Mouse (Mus musculus) liver, adult 2 months (tissue): ENCODE data around the gene Gm49510.

Experiments
- CTCF ChIP-seq: fragments of 200-500 bp; IDR thresholded peaks from 2 replicates; pipeline ENCODE4 v1.5.1; 2011; ENCODE audit warnings: low read depth, low read length, control low read depth
- POLR2A ChIP-seq: fragments of 200-500 bp; IDR thresholded peaks from 2 replicates; pipeline ENCODE4 v1.6.1; 2011; ENCODE audit warnings: low read length, control low read depth; ENCODE audit not compliant: insufficient read depth; ENCODE audit errors: extremely low read depth

GRCm38 (mm10) chr15:78955663-78956062 is 56.2 kb downstream of the Gm49510 start:
- TF ChIP-seq CTCF (no peak), POLR2A (no peak)
